Mouse (Mus musculus) spleen, adult 2 months (tissue): Measurements from ENCODE around the gene Pinlyp.

Experiments used
- CTCF ChIP-seq: fragments of 200-500 bp; IDR thresholded peaks from 2 replicates; pipeline ENCODE4 v1.5.1; 2011; ENCODE audit warnings: mild to moderate bottlenecking, inconsistent platforms; ENCODE audit not compliant: insufficient read depth, insufficient read length, insufficient replicate concordance; ENCODE audit errors: extremely low read depth
- POLR2A ChIP-seq: fragments of 200-500 bp; IDR thresholded peaks from 2 replicates; pipeline ENCODE4 v1.6.1; 2011; ENCODE audit warnings: low read depth, low read length, inconsistent platforms

DNA sequence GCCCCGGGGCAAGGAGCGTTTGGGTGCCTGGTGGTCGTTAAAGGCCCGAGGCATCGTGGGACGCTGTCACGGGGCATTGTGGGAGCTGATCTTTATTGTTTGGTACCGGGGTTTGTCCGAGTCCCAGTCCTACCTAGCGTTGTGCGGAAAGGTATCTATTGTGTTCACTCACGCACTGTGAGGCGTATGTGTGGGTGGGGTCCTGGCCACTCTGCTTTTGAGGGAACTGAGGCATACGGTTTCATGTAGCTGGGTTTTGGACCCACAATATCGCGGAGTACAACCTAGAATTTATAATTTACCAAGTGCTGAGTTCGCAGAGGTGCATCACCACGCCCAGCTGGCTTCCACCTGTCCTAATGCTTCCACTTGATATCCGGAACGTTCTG lies 38.2 kb downstream of the Pinlyp start:
- TF ChIP-seq POLR2A (no peak), CTCF (no peak)
